Mouse (Mus musculus) 416B (cell line): ENCODE results near the gene Dpp6.

Experiments used
- DNase-seq: peaks from one replicate; pipeline ENCODE4 v3.0.0; 2011; ENCODE audit warnings: low read depth

Gene Dpp6

DNA sequence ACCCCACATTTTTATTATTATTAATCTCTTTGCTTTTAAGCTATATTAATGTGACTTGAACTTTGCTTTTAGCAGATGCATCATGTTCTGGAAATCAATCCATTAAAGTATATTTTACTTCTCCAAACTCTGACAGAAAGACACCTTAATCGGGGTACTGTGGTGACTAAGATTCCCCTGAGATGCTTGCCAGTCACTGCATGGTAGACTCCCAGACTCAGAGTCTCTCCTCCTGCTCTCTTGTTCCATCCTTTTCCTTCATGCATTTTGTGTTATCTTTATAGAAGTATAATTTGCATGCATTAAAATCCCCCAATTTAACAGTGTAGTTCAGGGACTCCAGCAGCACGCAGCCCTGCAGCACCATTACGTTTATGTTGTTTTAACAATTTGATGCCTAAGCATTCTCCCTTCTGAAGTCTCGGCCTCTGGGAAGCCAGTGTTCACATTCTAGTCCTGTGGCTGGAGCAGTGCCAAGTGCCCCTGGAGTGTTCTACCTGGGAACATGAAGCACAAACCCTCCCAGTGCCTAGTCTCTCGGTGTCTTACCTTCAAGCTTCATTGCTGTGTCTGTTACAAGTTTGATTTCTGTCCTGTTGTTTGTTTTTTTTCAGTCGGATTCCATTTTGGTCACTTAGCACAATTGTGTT, 153.1 kb downstream of the Dpp6 start:
- DNase-seq = no peak

DNA sequence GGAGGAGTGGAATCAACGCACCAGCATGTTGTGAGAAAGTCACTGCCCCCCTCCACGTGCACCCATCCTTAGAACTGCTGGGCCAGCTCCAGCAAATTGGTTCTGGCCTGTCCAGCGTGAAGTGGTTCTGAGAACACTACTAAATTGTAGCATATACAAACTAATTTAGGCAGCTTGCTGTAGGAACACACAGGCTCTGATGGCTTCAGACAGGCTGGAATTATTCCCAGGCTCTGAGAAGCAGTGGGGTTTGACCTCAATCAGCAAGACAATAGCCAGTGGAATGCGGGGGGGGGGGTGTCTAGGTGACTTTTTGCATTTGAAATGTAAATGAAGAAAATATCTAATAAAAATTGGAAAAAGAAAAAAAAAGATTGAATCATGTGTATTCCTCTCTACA, 156.2 kb downstream of the Dpp6 start:
- no peak for DNase-seq

DNA sequence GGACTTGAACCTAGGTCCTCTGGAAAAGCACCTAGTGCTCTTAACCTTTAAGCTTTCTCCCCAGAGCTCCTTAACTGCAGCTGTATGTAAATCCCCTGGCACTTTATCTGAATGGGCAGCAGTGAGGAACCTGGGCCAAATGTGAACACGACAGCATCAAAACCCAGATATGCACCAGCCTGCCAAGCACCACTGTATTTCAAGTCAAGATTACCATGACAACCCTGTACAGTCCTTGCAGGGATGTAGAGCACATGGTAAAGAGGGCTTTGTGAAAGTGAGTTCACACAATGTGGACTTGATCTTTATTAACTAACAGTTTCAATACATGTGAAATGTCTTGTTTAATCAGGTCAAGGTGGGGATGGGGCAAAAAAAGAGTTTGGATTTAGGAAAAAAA, 162.3 kb downstream of the Dpp6 start:
- DNase-seq = no peak

DNA sequence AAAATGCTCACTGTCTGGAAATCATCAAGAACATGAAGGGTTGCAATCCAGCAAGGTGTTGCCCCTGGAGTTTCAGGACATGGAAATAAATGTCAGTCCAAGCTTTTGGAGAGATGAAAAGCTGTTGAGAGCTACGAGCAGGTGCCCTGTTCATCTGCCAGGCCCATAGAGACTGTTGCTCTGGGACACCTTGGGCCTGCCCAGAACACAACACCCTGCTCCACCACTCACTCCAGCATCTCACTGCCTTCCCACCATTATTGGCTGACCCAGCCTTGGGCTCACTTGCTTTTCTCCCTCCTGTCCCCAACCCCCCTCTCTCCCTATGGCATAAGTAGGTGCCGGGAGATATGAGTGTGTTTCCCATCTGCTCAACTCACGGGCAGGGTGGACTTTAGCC, 162.8 kb downstream of the Dpp6 start:
- no peak for DNase-seq

DNA sequence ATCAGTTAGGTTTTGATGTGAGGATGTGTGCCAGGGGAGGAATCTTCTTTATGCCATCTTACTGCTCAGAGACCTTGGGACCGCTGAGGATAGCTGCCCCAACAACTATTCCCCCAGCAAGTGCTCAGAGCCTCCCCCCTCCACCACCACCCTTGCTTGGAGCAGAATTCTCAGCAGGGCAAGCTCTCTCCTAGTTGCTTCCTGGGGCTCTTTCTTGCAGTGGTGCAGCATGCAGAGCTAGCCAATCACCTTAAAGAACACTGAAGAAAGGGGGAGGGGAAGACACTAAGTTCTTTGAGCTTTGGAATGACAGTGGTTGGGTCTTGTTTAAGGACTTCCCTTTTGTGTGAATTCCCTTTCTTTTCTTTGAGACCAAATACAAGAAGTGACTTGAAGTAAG, 168.1 kb downstream of the Dpp6 start:
- no peak for DNase-seq

DNA sequence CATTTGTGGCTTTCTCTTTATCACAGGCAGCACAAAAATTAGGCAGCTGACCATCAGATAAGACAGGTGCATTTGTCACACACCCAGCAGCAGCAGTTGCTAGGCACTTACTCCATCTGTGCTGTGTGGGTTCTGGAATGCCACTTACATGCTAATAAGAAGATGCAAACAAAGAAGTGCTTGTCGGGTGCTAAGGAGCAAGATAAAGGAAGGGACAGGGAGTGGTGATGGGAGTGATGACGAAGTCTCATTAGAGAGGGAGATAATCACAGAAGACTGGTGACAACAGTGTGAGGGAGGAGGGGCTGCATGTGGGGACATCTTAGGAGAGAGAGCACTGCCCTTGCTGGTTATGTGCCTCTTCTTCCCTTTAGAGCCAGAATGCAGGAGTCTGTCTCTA, 174.6 kb downstream of the Dpp6 start:
- DNase-seq = no peak

DNA sequence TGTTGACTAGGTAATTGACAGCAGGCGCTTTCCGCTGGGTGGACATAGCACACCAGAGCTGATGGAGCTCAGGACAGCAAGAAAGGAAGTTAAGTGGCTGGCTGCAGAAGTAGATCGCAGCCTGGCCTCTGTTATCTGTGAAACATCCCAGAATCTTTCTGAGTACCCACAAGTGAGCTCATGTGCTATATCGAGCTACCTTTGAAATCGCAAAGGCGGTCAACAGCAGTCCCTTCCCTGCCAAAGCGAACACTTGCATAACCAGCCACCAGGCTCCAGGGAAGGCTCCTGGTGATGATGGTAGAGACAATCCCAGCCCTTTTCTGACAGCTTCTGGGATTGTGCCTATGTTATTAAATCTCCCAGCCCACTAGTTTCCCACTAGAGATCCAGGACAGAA, 186.5 kb downstream of the Dpp6 start:
- no peak for DNase-seq

DNA sequence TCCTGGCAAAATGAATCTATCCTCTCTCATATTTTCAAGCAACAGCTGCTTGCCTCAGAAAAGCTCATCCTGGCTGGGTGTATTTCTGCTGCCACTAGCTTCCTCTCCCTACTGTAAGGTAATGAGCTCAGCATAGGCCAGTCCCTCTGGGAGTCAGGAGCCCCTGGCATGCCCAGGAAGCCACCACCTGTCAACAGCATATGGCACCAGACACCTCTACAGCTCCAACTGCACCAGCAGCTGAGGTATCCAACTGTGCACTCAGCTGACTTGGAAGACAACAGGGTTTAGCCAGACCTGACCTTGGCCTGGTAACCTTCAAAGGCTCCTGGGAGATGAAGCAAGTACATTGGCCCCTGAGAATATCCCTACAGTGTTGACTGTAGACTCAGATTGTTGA, 192.2 kb downstream of the Dpp6 start:
- DNase-seq = no peak

DNA sequence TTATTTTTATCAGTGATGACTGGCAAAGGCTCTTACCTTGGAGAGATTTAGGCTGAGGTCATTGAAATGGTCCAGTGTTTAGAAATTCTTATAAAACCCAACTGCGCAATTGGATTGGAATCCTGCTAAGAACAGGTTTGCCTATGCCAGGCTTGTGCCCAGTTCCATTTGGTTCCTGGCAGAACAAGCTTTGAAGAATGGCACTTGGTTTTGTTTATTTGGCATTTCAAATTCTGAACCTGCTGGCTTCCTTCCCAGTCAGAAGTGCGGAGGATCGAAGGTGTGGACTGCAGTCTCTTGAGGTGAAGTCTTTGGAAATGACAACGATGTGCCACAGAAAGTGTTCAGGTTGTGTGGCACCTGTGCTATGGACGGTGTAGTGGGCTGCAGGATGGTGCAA, 193.6 kb downstream of the Dpp6 start:
- DNase-seq = no peak

DNA sequence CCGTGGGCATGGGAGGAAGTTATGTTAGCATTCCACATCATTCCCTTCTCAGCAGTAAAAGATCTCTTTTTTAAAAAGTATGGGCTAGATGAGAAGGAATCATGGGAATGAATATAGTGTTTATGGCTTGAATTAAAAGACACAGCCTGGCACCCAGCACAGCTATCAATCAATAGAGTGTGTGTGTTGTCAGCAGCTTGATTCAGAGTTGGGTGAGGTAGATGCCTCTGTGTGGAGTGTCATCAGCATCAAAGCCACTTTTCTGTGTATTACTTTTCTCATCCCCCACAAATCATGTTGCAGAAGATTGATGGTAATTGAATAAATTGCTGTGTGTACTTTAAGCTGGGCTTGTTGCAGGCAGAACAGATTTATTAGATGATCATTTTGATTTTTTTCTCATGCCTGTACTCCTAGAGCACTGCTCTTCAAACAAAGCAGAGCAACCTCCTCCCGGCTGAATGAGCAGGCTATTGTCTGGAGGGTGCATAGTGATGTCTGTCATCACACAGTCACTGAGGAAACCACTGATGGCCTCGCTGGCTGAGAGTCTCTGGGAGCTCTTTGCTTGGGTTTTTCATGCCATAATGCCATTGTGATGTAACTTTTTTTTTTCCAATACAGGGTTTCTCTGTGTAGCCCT, 201.4 kb downstream of the Dpp6 start:
- DNase-seq = no peak

DNA sequence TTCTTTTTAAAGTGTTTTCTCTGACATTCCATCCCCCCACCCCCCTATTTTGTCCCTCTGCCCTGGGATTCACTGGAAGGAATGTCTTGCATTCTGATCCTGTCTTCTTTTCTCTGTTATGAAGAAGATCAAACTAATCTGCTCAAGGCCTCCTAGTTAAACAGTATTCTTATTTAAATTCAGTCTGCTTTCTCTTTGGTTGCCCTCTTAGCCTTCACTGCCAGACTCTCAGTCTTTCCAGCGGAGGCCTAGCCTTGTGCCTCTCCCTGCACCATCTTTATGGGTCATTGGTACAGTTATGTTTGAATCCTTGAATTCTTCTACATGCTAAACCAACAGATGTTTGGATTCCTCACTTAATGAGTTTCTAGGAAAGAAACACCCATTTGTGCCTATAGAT, 211.6 kb downstream of the Dpp6 start:
- DNase-seq = no peak

DNA sequence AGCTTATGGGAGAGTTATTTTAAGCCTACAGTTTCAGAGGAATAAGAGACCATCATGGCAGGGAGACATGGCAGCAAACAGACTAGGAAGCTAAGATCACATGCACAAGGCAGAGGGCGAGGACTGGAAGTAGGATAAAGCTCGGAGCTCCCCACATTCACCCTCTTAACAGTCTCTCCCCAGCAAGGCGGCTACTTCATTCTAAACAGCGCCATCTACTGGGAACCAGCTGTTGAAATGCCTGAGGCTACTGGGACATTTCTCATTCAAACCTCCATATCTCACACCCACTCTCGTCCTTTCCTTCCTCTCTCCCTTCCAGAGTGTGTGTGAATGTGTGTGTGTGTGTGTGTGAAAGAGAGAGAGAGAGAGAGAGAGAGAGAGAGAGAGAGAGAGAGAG, 212.8 kb downstream of the Dpp6 start:
- DNase-seq = peak; percentile 32

DNA sequence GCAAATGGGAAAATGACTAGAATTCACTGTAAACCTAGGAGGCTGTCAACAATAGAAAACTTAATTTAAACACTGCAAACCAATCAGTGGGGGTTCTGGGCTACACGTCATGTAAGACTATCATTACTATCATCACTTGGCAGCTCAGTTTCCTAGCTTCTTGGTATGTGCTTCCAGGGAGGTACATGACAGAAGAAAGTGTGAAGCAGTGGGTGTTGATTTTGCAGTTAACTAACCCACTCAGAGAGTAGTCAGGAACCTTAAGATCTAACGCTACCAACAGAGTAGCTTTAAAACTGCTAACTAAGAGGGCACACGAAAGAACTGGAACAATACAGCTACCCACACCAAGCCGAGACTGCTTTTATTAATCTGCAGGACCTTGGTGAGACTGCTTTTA, 217.9 kb downstream of the Dpp6 start:
- no peak for DNase-seq

DNA sequence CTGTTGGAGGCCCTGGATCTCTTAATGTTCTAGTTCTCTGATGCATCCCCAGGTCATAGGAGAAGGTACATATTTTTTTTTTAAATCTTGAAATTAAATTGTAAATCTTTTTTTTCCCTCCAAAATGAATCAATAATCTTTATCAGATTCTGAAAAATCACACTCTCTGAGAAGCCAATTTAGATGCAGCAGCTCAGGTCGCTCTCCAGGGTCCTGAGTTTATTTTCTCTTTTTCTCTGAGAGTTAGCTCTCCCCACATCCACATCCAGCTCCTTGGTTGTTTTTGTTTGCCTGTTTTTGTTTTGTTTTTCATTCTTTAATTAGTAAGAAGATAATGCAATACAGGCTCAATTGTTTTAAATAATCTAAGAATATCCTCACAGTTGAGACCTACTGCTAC, 218.3 kb downstream of the Dpp6 start:
- DNase-seq = no peak

DNA sequence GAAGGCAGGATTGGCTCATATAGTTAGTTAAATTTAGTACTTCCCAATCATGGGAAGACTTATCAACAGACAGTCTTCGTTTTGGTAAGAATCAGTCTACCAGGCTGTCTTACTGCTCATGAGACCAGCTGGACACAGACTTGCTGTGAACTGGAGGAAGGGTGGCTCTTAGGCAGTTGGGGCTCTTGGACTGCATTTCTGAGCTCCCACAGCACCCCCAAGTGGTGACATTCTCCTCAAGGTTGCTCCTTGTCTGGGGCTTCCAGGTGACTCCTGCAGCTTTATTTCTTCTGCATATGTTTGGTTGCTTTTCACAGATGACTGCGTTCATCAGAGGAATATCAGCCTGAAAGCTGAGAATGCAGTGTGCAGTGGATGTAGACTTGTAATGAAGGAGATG, 218.9 kb downstream of the Dpp6 start:
- no peak for DNase-seq

DNA sequence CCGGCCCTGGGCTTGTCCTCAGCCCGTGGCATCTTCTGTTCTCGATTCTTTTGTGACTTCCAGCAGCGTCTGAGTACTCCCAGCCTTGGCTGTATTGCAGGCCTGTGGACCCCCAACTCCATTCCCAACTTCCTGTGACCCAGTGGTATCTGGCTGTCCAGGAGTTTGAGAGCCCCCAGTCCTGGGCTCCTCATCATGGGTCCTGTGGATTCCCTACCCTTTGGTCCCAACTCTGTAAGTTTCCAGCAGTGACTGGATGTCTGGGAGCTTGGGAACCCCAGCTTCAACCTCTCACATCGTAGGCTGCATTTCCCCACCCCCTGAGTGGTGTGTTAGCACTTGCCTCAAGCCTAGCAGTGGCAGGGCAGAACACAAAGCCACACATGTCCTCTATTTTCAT, 220.8 kb downstream of the Dpp6 start:
- DNase-seq = no peak

DNA sequence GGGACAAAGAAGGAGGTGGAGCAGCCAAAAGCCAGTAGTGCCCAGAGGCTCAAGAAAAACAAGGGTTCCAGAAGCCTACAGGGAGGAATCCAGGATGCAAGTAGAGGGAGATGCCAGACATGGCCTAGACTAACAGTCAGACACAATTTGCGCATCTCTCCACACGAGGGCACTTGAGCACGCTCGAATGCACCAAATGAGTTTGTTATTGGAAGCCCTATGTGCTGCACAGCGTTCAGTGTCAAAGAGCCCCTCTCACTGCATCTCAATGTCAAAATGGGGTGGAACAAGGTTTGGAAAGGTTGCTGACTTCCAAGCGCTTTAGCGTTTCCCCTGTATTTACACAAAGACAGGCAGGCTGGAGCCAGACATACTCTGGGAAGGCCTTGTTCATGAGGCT, 231.2 kb downstream of the Dpp6 start:
- DNase-seq = no peak

DNA sequence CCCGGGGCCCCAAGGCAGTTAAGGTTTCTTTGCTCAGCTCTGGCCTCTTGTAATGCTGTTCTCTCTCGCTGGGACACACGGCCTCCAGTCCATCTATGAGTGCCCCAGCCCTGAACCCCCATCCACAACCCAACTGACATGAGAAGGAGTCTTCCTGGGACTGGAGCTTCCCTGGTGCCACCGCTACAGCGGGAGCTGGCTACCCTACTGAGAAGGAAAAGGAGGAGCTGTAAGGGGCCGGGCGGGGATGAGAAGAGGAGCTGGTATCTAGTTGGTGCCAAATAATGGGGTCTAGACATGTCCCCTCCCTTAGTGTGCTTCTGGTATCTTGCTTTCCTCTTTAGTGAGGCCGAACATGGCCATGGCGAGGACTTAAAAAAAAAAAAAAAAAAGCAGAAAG, 231.9 kb downstream of the Dpp6 start:
- no peak for DNase-seq

DNA sequence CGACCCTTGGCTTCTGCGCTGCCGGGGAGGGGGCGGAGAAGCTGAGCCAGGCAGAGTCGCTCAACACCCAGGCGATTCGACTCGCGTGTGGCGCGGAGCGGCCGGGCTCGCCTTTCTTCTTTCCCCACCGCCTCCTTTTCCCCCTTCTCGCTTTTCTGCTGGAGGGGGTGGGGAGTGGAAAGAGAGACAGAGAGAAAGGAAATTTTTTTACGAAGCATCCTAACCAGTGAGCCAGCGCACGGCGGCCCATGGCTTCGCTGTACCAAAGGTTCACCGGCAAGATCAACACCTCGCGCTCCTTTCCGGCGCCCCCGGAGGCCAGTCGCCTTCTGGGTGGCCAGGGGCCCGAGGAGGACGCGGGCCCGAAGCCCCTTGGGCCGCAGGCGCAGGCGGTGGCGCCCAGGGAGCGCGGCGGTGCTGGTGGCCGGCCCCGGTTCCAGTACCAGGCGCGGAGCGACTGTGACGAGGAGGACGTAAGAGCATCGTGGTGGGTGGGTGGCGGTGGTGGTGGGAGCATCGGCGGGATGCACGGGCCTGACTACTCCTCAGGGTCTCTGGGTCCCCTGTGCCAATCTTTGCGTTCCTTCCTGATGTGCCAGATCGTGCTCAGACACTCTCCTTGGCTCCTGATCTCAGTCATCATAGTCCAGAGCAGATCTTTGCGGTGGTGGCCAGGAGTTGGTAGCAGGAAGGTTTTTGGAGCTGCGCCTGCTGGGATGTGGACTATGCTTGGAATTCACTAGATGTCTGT, 232.5 kb downstream of the Dpp6 start:
- DNase-seq = no peak

DNA sequence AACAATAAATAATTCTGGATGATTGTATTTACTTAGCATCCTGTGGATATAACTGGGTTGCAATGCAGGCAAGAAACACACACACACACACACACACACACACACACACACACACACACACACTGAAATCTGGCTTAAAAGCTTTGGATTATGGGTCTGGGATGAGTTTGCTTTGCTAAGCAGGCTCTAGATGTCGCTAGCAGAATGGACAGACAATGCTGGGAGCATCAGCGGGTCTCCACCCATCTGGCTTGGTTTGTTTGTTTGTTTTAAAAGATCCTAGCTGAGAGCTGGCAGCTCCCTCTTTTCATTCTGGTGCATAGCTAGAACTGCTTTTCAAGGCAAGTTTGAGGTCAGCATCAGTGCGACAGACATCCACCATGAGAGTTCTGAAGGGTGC, 234.2 kb downstream of the Dpp6 start:
- DNase-seq = no peak

DNA sequence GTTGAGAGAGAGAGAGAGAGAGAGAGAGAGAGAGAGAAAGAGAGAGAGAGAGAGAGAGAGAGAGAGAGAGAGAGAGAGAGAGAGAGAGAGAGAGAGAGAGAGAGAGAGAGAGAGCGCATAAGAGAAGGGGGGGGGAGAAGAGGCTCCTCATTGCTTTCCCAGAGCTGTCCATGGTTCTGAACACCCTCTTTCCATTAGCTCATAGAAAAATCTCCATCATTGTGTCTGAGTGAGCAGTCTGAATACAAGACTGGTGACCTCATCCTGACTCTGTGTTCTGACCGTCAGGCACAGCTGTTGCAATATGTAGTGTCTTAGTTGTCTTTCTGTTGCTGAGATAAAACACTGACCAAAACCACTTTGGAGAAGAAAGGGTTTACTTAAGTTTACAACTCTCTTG, 235.4 kb downstream of the Dpp6 start:
- peak; percentile 19 for DNase-seq

DNA sequence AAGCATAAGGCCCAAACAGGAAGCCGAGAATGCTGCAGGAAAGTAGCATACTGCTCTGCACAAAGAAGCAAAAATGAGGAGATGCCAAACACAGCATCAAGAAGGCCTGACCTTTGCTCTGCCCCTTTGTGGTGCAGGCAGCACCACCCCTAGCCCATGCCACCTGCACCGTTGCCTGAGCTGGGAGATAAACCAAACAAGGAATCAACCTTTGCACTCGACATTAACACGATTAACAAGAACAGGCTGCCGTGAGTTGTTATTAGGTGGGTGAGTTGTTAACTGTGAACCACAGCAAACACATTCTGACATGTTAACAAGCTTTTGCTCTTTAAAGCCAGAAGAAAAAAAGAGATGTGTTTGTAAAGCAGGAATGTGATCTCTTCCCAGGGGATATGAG, 239.4 kb downstream of the Dpp6 start:
- DNase-seq = no peak

DNA sequence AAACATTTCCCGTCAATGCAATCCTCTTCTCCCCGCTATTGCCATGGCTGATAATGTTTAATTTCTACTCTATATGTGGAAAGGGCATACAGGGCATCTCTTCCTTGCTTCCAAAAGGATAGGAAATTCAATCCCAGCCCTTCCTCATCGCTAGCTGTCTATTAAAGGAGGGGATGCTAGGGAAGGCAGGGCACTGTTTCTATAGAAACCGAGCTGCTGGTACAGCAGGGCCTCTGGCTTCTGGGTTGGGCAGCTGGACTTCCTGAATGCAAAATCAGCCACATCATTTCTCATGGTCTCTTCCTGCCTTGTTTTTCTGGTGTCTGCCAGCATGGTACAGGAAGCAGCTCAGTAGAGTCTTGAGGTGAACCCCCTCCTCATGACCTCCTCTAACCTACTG, 243.1 kb downstream of the Dpp6 start:
- DNase-seq = no peak

DNA sequence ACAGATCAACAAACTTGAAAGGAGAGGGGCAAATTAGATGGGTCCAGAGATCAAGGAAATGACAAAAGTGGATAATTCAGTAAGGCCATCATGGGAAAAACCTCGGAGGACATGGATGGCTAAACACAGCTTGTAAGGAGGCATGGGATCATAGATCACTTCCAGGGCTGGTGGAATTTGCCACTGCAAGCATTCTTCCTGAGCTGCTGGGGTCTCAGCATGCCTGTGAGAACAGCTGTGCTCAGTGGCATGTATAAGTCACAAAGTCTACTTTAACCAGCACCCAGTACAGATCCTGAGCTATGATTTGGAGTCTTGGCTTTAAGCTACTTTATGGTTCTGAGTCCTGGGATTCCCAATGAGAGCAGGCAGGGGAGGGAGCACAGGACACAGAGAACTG, 246.9 kb downstream of the Dpp6 start:
- DNase-seq = no peak
